Mouse (Mus musculus) liver, postnatal 0 days (tissue): Measurements from ENCODE around the gene Smarca4. TPM values are rescaled to one million over a fixed set of nuclear protein-coding genes. Genes with fewer than 3 reads are reported as not detected.
"Not testable (repeated sequence)": the region's sequence is repeated elsewhere in the genome, so short reads cannot be mapped to it uniquely, and the experiment has no call there.

Experiments
- ATAC-seq: fragments of 200-750 bp; cut with Nextera tagmentation; 2 replicates; pipeline ENCODE4 v1.8.0; 2017; ENCODE audit warnings: mild to moderate bottlenecking, moderate library complexity
- DNase-seq: peaks from one replicate; pipeline ENCODE4 v3.0.0-alpha.2; 2016
- H3K27ac ChIP-seq: fragments of 300-500 bp; sonication (generic); 2 replicates; pipeline ENCODE4 v1.5.1; 2014; ENCODE audit warnings: antibody characterized with exemption, moderate library complexity, mild to moderate bottlenecking, low read depth
- H3K27me3 ChIP-seq: fragments of 300-500 bp; sonication (generic); 2 replicates; pipeline ENCODE4 v1.6.1; 2014; ENCODE audit warnings: low read length, control low read depth, mixed read lengths; ENCODE audit not compliant: insufficient read depth
- H3K36me3 ChIP-seq: fragments of 300-500 bp; sonication (generic); replicated peaks from 2 replicates; pipeline ENCODE4 v1.6.1; 2014; ENCODE audit warnings: mild to moderate bottlenecking, control low read depth, low read length, moderate library complexity, mixed read lengths; ENCODE audit not compliant: insufficient read depth
- H3K4me1 ChIP-seq: fragments of 300-500 bp; sonication (generic); 2 replicates; pipeline ENCODE4 v1.6.1; 2014; ENCODE audit warnings: antibody characterized with exemption, mild to moderate bottlenecking, control low read depth; ENCODE audit not compliant: insufficient read depth
- H3K4me2 ChIP-seq: fragments of 300-500 bp; sonication (generic); 2 replicates; pipeline ENCODE4 v1.6.1; 2014; ENCODE audit warnings: low read depth, mild to moderate bottlenecking, low read length, moderate library complexity, mixed read lengths
- H3K4me3 ChIP-seq: fragments of 300-500 bp; sonication (generic); 2 replicates; pipeline ENCODE4 v1.5.1; 2014; ENCODE audit warnings: low read depth, low read length
- H3K9ac ChIP-seq: fragments of 300-500 bp; sonication (generic); replicated peaks from 2 replicates; pipeline ENCODE4 v1.6.1; 2014; ENCODE audit warnings: mild to moderate bottlenecking, moderate library complexity
- H3K9me3 ChIP-seq: fragments of 300-500 bp; sonication (generic); 2 replicates; pipeline ENCODE4 v1.6.1; 2016; ENCODE audit warnings: mild to moderate bottlenecking, control low read depth, low read length, mixed read lengths
- CTCF ChIP-seq: sonication (generic); IDR thresholded peaks from 2 replicates; pipeline ENCODE4 v1.5.1; 2016; ENCODE audit warnings: antibody characterized with exemption, low read depth
- EP300 ChIP-seq: IDR thresholded peaks from 2 replicates; pipeline ENCODE4 v1.6.1; 2016; ENCODE audit warnings: antibody characterized with exemption, low read depth, mild to moderate bottlenecking
- WGBS: fragments of 180-500 bp; shearing (Covaris S2); extraction: QIAGEN DNeasy Blood & Tissue Kit; methylation state at CpG from one replicate; pipeline ENCODE4 v1.1.7; 2014; ENCODE audit not compliant: insufficient replicate concordance; 5-methylcytosine and 5-hydroxymethylcytosine counted together
- polyA plus RNA-seq: library from polyadenylated mRNA; unstranded; fragments of >200 nt; fragmentation: Nextera tagmentation; extraction: Ambion mirVana; gene quantifications from 2 replicates; pipeline ENCODE4 v1.2.1, GENCODE M21; 2015

The Smarca4 gene
- polyA plus RNA-seq, 1 experiment from 2014 or later: 14.3 TPM

GRCm38 (mm10) chr9:21591127-21591830 is 24.7 kb upstream of the Smarca4 start:
- no peak overlapping the region for H3K9ac ChIP-seq
- peaks cover 16% of the 10 kb centered on the region for H3K4me1 ChIP-seq
- H3K4me3 ChIP-seq: no peak overlapping the region
- H3K9me3 ChIP-seq: no peaks in the 10 kb centered on the region
- peaks cover 36% of the 10 kb centered on the region for H3K36me3 ChIP-seq
- 80% methylated on average over 6 of the region's 6 CpGs for WGBS
- no peaks in the 10 kb centered on the region for H3K27me3 ChIP-seq
- no peak overlapping the region for H3K4me2 ChIP-seq
- DNase-seq (no peak), ATAC-seq (no peak)
- TF ChIP-seq EP300: no peak
- no peak for TF ChIP-seq CTCF
- H3K27ac ChIP-seq: no peak overlapping the region

- Histone ChIP-seq H3K4me3 (peak overlapping the region; percentile 78), H3K9me3 (no peaks in the 10 kb centered on the region), H3K27me3 (no peaks in the 10 kb centered on the region), H3K36me3 (peaks cover 31% of the 10 kb centered on the region), H3K4me1 (peaks cover 16% of the 10 kb centered on the region), H3K9ac (peak overlapping the region; percentile 85), H3K4me2 (peak overlapping the region; percentile 92), H3K27ac (peak overlapping the region; percentile 80)
- ATAC-seq (peak; percentile 63), DNase-seq (no peak)
- WGBS: 17% methylated on average over 17 of the region's 17 CpGs
- TF ChIP-seq CTCF: no peak
- no peak for TF ChIP-seq EP300
These were observed 23.9 kb upstream of the Smarca4 start for GRCm38 (mm10) chr9:21591831-21592702.

DNA sequence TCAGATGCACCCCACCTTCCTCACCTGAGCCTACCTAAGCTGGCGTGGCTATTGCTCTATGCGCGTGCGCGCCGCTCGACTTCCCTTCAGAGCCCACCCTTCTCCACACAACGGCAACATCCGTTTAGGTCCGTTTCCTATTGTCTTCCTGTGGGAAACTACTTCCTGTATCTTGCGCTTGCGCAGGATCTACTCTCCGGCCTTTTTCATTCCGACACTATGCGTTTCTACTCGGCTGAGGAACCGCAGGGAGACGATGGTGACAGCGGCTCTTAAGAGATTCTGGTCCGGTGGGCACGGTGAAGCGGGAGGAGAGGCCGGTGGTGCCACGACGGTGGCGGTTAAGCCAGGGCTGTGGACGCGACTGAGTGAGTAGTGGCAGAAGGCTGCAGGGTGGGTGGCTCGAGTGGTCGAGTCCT is 23.3 kb upstream of the Smarca4 start, which contains the start of the genes Timm29 and Yipf2:
Timm29 (plus strand) TSS at position 20 of the 419 bp plus-strand sequence.
Yipf2 (minus strand) TSS at position 126 of the 419 bp plus-strand sequence.
- WGBS: 2% methylated on average over 30 of the region's 30 CpGs
- peak; percentile 86 for DNase-seq
- Histone ChIP-seq H3K4me2 (peak within 1 kb of the TSS; percentile 92), H3K4me1 (peaks cover 16% of the 10 kb centered on the region), H3K9me3 (no peaks in the 10 kb centered on the region), H3K27me3 (no peaks in the 10 kb centered on the region), H3K27ac (peak within 1 kb of the TSS; percentile 80), H3K36me3 (peaks cover 24% of the 10 kb centered on the region), H3K9ac (peak within 1 kb of the TSS; percentile 85), H3K4me3 (peak within 1 kb of the TSS; percentile 78)
- ATAC-seq: peak; percentile 91
- TF ChIP-seq CTCF (no peak), EP300 (peak; percentile 23; the same call in 1 of the 2 replicates)

- DNase-seq (peak; percentile 62), ATAC-seq (peak; percentile 72)
- H3K36me3 ChIP-seq: peaks cover 19% of the 10 kb centered on the region
- H3K4me1 ChIP-seq: peaks cover 16% of the 10 kb centered on the region
- WGBS: 1% methylated on average over 62 of the region's 69 CpGs
- H3K9ac ChIP-seq: peak overlapping the region; percentile 85
- peak overlapping the region; percentile 92 for H3K4me2 ChIP-seq
- no peaks in the 10 kb centered on the region for H3K27me3 ChIP-seq
- H3K4me3 ChIP-seq: peak overlapping the region; percentile 78
- no peaks in the 10 kb centered on the region for H3K9me3 ChIP-seq
- no peak for TF ChIP-seq EP300
- TF ChIP-seq CTCF: no peak
- H3K27ac ChIP-seq: peak overlapping the region; percentile 80
These were observed 22.7 kb upstream of the Smarca4 start for GRCm38 (mm10) chr9:21593122-21593721.

GRCm38 (mm10) chr9:21594350-21594749 is 21.6 kb upstream of the Smarca4 start:
- H3K4me2 ChIP-seq: peak overlapping the region; percentile 92
- H3K4me1 ChIP-seq: peaks cover 16% of the 10 kb centered on the region
- H3K9me3 ChIP-seq, H3K27me3 ChIP-seq, DNase-seq, H3K36me3 ChIP-seq, H3K27ac ChIP-seq, ATAC-seq: not testable (repeated sequence)
- WGBS: 80% methylated on average over 8 of the region's 8 CpGs
- H3K9ac ChIP-seq: 0 out of 2 replicates have a peak overlapping the region, but pooled peaks have one; percentile 85
- peak overlapping the region; percentile 78; the same call in 1 of the 2 replicates for H3K4me3 ChIP-seq

- WGBS: 64% methylated on average over 2 of the region's 2 CpGs
- no peak for TF ChIP-seq EP300
- TF ChIP-seq CTCF: no peak
These were observed 21.1 kb upstream of the Smarca4 start for GRCm38 (mm10) chr9:21594838-21595237.

More at GRCm38 (mm10) chr9:21594838-21595237, 21.1 kb upstream of the Smarca4 start:
- no peak overlapping the region for H3K4me2 ChIP-seq
- no peak overlapping the region for H3K9ac ChIP-seq
- peaks cover 16% of the 10 kb centered on the region for H3K4me1 ChIP-seq
- H3K36me3 ChIP-seq: peaks cover 4% of the 10 kb centered on the region
- ATAC-seq (no peak), DNase-seq (no peak)
- no peaks in the 10 kb centered on the region for H3K27me3 ChIP-seq
- no peaks in the 10 kb centered on the region for H3K9me3 ChIP-seq
- no peak overlapping the region for H3K4me3 ChIP-seq
- H3K27ac ChIP-seq: no peak overlapping the region
